Mouse (Mus musculus): ENCODE results near the gene Elfn1.

Gene Elfn1

GRCm38 (mm10) chr5:139910755-139911300 lies 3.1 kb downstream of the Elfn1 start:
- DNase-seq (ENCODE audit: extremely low read depth, low read depth, low spot score): no peak

- no peak for DNase-seq (ENCODE audit: extremely low read depth, low read depth, low spot score)
These were observed 3.8 kb downstream of the Elfn1 start for GRCm38 (mm10) chr5:139911506-139911905.

- no peak for DNase-seq (ENCODE audit: extremely low read depth, low read depth, low spot score)
These were observed 4.5 kb downstream of the Elfn1 start for GRCm38 (mm10) chr5:139912121-139912771.

GRCm38 (mm10) chr5:139921666-139922065 lies 13.9 kb downstream of the Elfn1 start:
- no peak for DNase-seq (ENCODE audit: extremely low read depth, low read depth, low spot score)

GRCm38 (mm10) chr5:139923867-139924266 lies 16.1 kb downstream of the Elfn1 start:
- no peak for DNase-seq (ENCODE audit: extremely low read depth, low read depth, low spot score)

GRCm38 (mm10) chr5:139930102-139930501 lies 22.4 kb downstream of the Elfn1 start:
- DNase-seq (ENCODE audit: extremely low read depth, low read depth, low spot score): no peak

- no peak for DNase-seq (ENCODE audit: extremely low read depth, low read depth, low spot score)
These were observed 23.2 kb downstream of the Elfn1 start for GRCm38 (mm10) chr5:139930927-139931351.

- no peak for DNase-seq (ENCODE audit: extremely low read depth, low read depth, low spot score)
These were observed 24.3 kb downstream of the Elfn1 start for GRCm38 (mm10) chr5:139931947-139932540.

- no peak for DNase-seq (ENCODE audit: extremely low read depth, low read depth, low spot score)
These were observed 25.0 kb downstream of the Elfn1 start for GRCm38 (mm10) chr5:139932595-139933271.

- DNase-seq (ENCODE audit: extremely low read depth, low read depth, low spot score): no peak
These were observed 25.7 kb downstream of the Elfn1 start for GRCm38 (mm10) chr5:139933476-139933875.

GRCm38 (mm10) chr5:139936431-139936830 lies 28.7 kb downstream of the Elfn1 start:
- DNase-seq (ENCODE audit: extremely low read depth, low read depth, low spot score): peak; percentile 5

GRCm38 (mm10) chr5:139944697-139945096 lies 37.0 kb downstream of the Elfn1 start:
- no peak for DNase-seq (ENCODE audit: extremely low read depth, low read depth, low spot score)

- DNase-seq (ENCODE audit: extremely low read depth, low read depth, low spot score): no peak
These were observed 38.1 kb downstream of the Elfn1 start for GRCm38 (mm10) chr5:139945715-139946364.

- no peak for DNase-seq (ENCODE audit: extremely low read depth, low read depth, low spot score)
These were observed 39.7 kb downstream of the Elfn1 start for GRCm38 (mm10) chr5:139947446-139947845.

- no peak for DNase-seq (ENCODE audit: extremely low read depth, low read depth, low spot score)
These were observed 40.8 kb downstream of the Elfn1 start for GRCm38 (mm10) chr5:139948552-139948951.

- DNase-seq (ENCODE audit: extremely low read depth, low read depth, low spot score): no peak
These were observed 41.6 kb downstream of the Elfn1 start for GRCm38 (mm10) chr5:139949363-139949762.

GRCm38 (mm10) chr5:139949975-139950578 lies 42.3 kb downstream of the Elfn1 start:
- DNase-seq (ENCODE audit: extremely low read depth, low read depth, low spot score): no peak

- DNase-seq (ENCODE audit: extremely low read depth, low read depth, low spot score): no peak
These were observed 49.1 kb downstream of the Elfn1 start for GRCm38 (mm10) chr5:139956859-139957258.

- DNase-seq (ENCODE audit: extremely low read depth, low read depth, low spot score): no peak
These were observed 52.0 kb downstream of the Elfn1 start for GRCm38 (mm10) chr5:139959741-139960140.

GRCm38 (mm10) chr5:139964391-139964790 lies 56.6 kb downstream of the Elfn1 start:
- no peak for DNase-seq (ENCODE audit: extremely low read depth, low read depth, low spot score)

- no peak for DNase-seq (ENCODE audit: extremely low read depth, low read depth, low spot score)
These were observed 57.9 kb downstream of the Elfn1 start for GRCm38 (mm10) chr5:139965596-139965995.

Data from fat pad, adult 2 months (tissue).